Mouse (Mus musculus) layer of hippocampus, adult 2 months (tissue): Measurements from ENCODE around the gene Klk15. TPM values are rescaled to one million over a fixed set of nuclear protein-coding genes. Genes with fewer than 3 reads are reported as not detected.

Source experiments
- DNase-seq, 2 experiments: peaks; one replicate each; pipeline ENCODE4 v3.0.0; 2022; ENCODE audit warnings: low spot score in 2 of 2
- H3K27ac ChIP-seq: fragments of 200-600 bp; 2 replicates; pipeline ENCODE4 v1.8.1; 2022
- H3K4me3 ChIP-seq: fragments of 200-600 bp; 2 replicates; pipeline ENCODE4 v1.8.1; 2022; ENCODE audit warnings: mild to moderate bottlenecking
- CTCF ChIP-seq: fragments of 200-600 bp; conservative IDR thresholded peaks from 2 replicates; pipeline ENCODE4 v1.8.1; 2022; ENCODE audit warnings: antibody characterized with exemption, mild to moderate bottlenecking, moderate library complexity
- long read RNA-seq, 2 experiments: library from polyadenylated mRNA; stranded (forward); transcript quantifications; one replicate each; pipeline ENCODE4 v2.0.0; 2021; ENCODE audit warnings: borderline mapping rate in 2 of 2
- total RNA-seq, 2 experiments: library from RNA; stranded (reverse); gene quantifications; 2 replicates each; pipeline ENCODE4 v1.2.3; 2021

The Klk15 gene
- total RNA-seq = not detected
- long read RNA-seq, experiment 1 = 0 reads
- long read RNA-seq, experiment 2 = 0 reads

- no peak for DNase-seq
- H3K4me3 ChIP-seq = no peak within 1 kb of the TSS
- no peak for TF ChIP-seq CTCF
- H3K27ac ChIP-seq = no peak within 1 kb of the TSS
These were observed at the start of gene Klk15 for GRCm38 (mm10) chr7:43933440-43933839. Klk15 (plus strand) TSS chr7:43933740.

GRCm38 (mm10) chr7:43891365-43891764 lies 42.2 kb upstream of the Klk15 start:
- TF ChIP-seq CTCF = no peak
- DNase-seq = no peak
- Histone ChIP-seq H3K4me3 (no peak overlapping the region), H3K27ac (no peak overlapping the region)

GRCm38 (mm10) chr7:43891788-43892187 lies 41.8 kb upstream of the Klk15 start:
- Histone ChIP-seq H3K27ac (no peak overlapping the region), H3K4me3 (no peak overlapping the region)
- no peak for DNase-seq
- TF ChIP-seq CTCF = no peak

- DNase-seq = peak; percentile 87 to 93
- H3K27ac ChIP-seq = no peak overlapping the region
- peak; percentile 92 for TF ChIP-seq CTCF
These were observed 38.7 kb upstream of the Klk15 start for GRCm38 (mm10) chr7:43894836-43895235.

GRCm38 (mm10) chr7:43914821-43915220 lies 18.7 kb upstream of the Klk15 start:
- DNase-seq = no peak
- no peak for TF ChIP-seq CTCF
- no peak overlapping the region for H3K27ac ChIP-seq
- no peak overlapping the region for H3K4me3 ChIP-seq

More at GRCm38 (mm10) chr7:43894836-43895235, 38.7 kb upstream of the Klk15 start:
- no peak overlapping the region for H3K4me3 ChIP-seq

- Histone ChIP-seq H3K4me3 (no peak overlapping the region), H3K27ac (no peak overlapping the region)
- TF ChIP-seq CTCF = no peak
- no peak for DNase-seq
These were observed 15.1 kb upstream of the Klk15 start for GRCm38 (mm10) chr7:43918426-43918825.

GRCm38 (mm10) chr7:43918871-43919270 lies 14.7 kb upstream of the Klk15 start:
- no peak for TF ChIP-seq CTCF
- Histone ChIP-seq H3K27ac (no peak overlapping the region), H3K4me3 (no peak overlapping the region)
- no peak for DNase-seq

- peak; percentile 72 to 83 for DNase-seq
- no peak overlapping the region for H3K27ac ChIP-seq
- H3K4me3 ChIP-seq = no peak overlapping the region
- peak; percentile 87 for TF ChIP-seq CTCF
These were observed 13.7 kb upstream of the Klk15 start for GRCm38 (mm10) chr7:43919559-43920451.

GRCm38 (mm10) chr7:43920582-43920981 lies 13.0 kb upstream of the Klk15 start:
- H3K27ac ChIP-seq = no peak overlapping the region
- H3K4me3 ChIP-seq = no peak overlapping the region
- TF ChIP-seq CTCF = no peak
- no peak for DNase-seq

- no peak for DNase-seq
- no peak for TF ChIP-seq CTCF
- Histone ChIP-seq H3K27ac (no peak overlapping the region), H3K4me3 (no peak overlapping the region)
These were observed 12.5 kb upstream of the Klk15 start for GRCm38 (mm10) chr7:43921087-43921486.

- Histone ChIP-seq H3K4me3 (no peak overlapping the region), H3K27ac (no peak overlapping the region)
- no peak for DNase-seq
- TF ChIP-seq CTCF = no peak
These were observed 11.6 kb upstream of the Klk15 start for GRCm38 (mm10) chr7:43921941-43922340.

- Histone ChIP-seq H3K27ac (no peak overlapping the region), H3K4me3 (no peak overlapping the region)
- no peak for DNase-seq
- TF ChIP-seq CTCF = peak; percentile 64
These were observed 7.6 kb upstream of the Klk15 start for GRCm38 (mm10) chr7:43925985-43926384.

- Histone ChIP-seq H3K27ac (no peak overlapping the region), H3K4me3 (no peak overlapping the region)
- peak in 1 of 2 experiments; percentile 22 for DNase-seq
- TF ChIP-seq CTCF = peak; percentile 70
These were observed 5.0 kb upstream of the Klk15 start for GRCm38 (mm10) chr7:43928521-43928920.

GRCm38 (mm10) chr7:43932337-43932736 lies 1.2 kb upstream of the Klk15 start:
- no peak overlapping the region for H3K27ac ChIP-seq
- no peak for DNase-seq
- TF ChIP-seq CTCF = no peak
- H3K4me3 ChIP-seq = no peak overlapping the region
